In genomic region chr11:105181689-105182460, GRCm38 (mm10) we compare ENCODE assay signal across 8 mouse cellular contexts. TPM values are rescaled to one million over a fixed set of nuclear protein-coding genes. Genes with fewer than 3 reads are reported as not detected.
A peak's percentile ranks its signal among the peaks of the same experiment; 100 is the strongest.
DNase-seq lines count a peak whose midpoint lies in the region; ATAC-seq lines count a peak whose summit lies in the region.

No protein-coding gene starts in this region.

- H3K27me3 ChIP-seq in erythroblast, embryonic 14.5 days (ENCODE audit: control insufficient read depth) = no peaks in the 10 kb centered on the region
- no peaks in the 10 kb centered on the region for H3K27me3 ChIP-seq in heart, embryonic 14.5 days (ENCODE audit: control insufficient read depth, insufficient read depth, low read length)
- H3K27me3 ChIP-seq in neural tube, embryonic 15.5 days (replicated peaks) = no peaks in the 10 kb centered on the region

- peak overlapping the region; percentile 66 to 96 for H3K27ac ChIP-seq in heart, embryonic 14.5 days (replicated peaks in 1 of 2; ENCODE audit: control insufficient read depth in 1 of 2, insufficient read depth in 1 of 2, low read depth in 2 of 2, low read length in 2 of 2)
- H3K27ac ChIP-seq in neural tube, embryonic 15.5 days (replicated peaks) = peak overlapping the region; percentile 93

- peak overlapping the region; percentile 99 for H3K9ac ChIP-seq in heart, embryonic 14.5 days (ENCODE audit: low read length)
- H3K9ac ChIP-seq in neural tube, embryonic 15.5 days (replicated peaks) = peak overlapping the region; percentile 99

- peaks cover 60% of the 10 kb centered on the region for H3K36me3 ChIP-seq in erythroblast, embryonic 14.5 days (ENCODE audit: control insufficient read depth)
- peaks cover 29% of the 10 kb centered on the region for H3K36me3 ChIP-seq in heart, embryonic 14.5 days (ENCODE audit: control insufficient read depth, insufficient read depth, low read length)
- peaks cover 14% of the 10 kb centered on the region for H3K36me3 ChIP-seq in neural tube, embryonic 15.5 days

- DNase-seq in A20 (ENCODE audit: low read depth, low spot score) = peak; percentile 67
- peak; percentile 11 to 36 for DNase-seq in adrenal gland, postnatal 4 days (ENCODE audit: low spot score in 2 of 2)
- peak; percentile 71 for DNase-seq in kidney, postnatal 10 days
- DNase-seq in lung, adult 18-20 months = peak; percentile 29 to 32
- DNase-seq in testis, postnatal 14 days (ENCODE audit: low spot score) = peak; percentile 79

- H3K9me3 ChIP-seq in erythroblast, embryonic 14.5 days (ENCODE audit: control insufficient read depth, low read length) = no peaks in the 10 kb centered on the region
- no peaks in the 10 kb centered on the region for H3K9me3 ChIP-seq in heart, embryonic 14.5 days (ENCODE audit: control insufficient read depth, low read length)
- H3K9me3 ChIP-seq in neural tube, embryonic 15.5 days (replicated peaks) = no peaks in the 10 kb centered on the region

- H3K4me3 ChIP-seq in erythroblast, embryonic 14.5 days (replicated peaks) = peak overlapping the region; percentile 86
- H3K4me3 ChIP-seq in heart, embryonic 14.5 days (ENCODE audit: control insufficient read depth in 1 of 2, insufficient read depth in 1 of 2, low read depth in 1 of 2, low read length in 2 of 2) = peak overlapping the region; percentile 78 to 87
- peak overlapping the region; percentile 91 for H3K4me3 ChIP-seq in neural tube, embryonic 15.5 days (replicated peaks)

- peak overlapping the region; percentile 92 for H3K4me2 ChIP-seq in heart, embryonic 14.5 days (ENCODE audit: low read length)
- peak overlapping the region; percentile 83 for H3K4me2 ChIP-seq in neural tube, embryonic 15.5 days

- ATAC-seq in heart, embryonic 14.5 days (ENCODE audit: insufficient number of reproducible peaks, insufficient read depth, low FRiP score, low read depth) = peak; percentile 53
- ATAC-seq in neural tube, embryonic 15.5 days (ENCODE audit: low FRiP score) = peak; percentile 71; the same call in 1 of the 2 replicates

- 6% methylated on average over 56 of the region's 89 CpGs for WGBS in heart, embryonic 14.5 days
- 4% methylated on average over 78 of the region's 89 CpGs for WGBS in neural tube, embryonic 15.5 days

- H3K4me1 ChIP-seq in erythroblast, embryonic 14.5 days (ENCODE audit: control insufficient read depth) = peaks cover 55% of the 10 kb centered on the region
- H3K4me1 ChIP-seq in heart, embryonic 14.5 days (ENCODE audit: control insufficient read depth in 2 of 2, insufficient read depth in 2 of 2, low read length in 2 of 2) = peaks cover 3 to 23% of the 10 kb centered on the region in 2 experiments; a peak in 3 of 4 replicates
- peaks cover 27% of the 10 kb centered on the region for H3K4me1 ChIP-seq in neural tube, embryonic 15.5 days

RNA-seq across cellular contexts. Expression of gene Tlk2, which starts 3.3 kb away (rescaled TPM):
- 10 to 100 TPM; 62.8 to 67.2 TPM for total RNA-seq in adrenal gland, postnatal 4 days (2021)
- polyA plus RNA-seq in erythroblast, embryonic 14.5 days (2012) = 0.56 and 0.91 TPM in 2 replicates
- polyA plus RNA-seq in heart, embryonic 14.5 days (2014; fragmentation: Nextera tagmentation; extraction: Ambion mirVana) = 18.1 and 21.9 TPM in 2 replicates
- 18.6 and 20.6 TPM in 2 replicates for polyA plus RNA-seq in neural tube, embryonic 15.5 days (2015; fragmentation: Nextera tagmentation; extraction: Ambion mirVana)

RNA-seq across cellular contexts. Expression of gene Gm10842, which starts 35.2 kb away (rescaled TPM):
- total RNA-seq in adrenal gland, postnatal 4 days (2021) = not detected
- not detected in 2 replicates for polyA plus RNA-seq in erythroblast, embryonic 14.5 days (2012)
- not detected in 2 replicates for polyA plus RNA-seq in heart, embryonic 14.5 days (2014; fragmentation: Nextera tagmentation; extraction: Ambion mirVana)
- polyA plus RNA-seq in neural tube, embryonic 15.5 days (2015; fragmentation: Nextera tagmentation; extraction: Ambion mirVana) = not detected in 2 replicates

RNA-seq across cellular contexts. Expression of gene Mettl2, which starts 55.6 kb away (rescaled TPM):
- total RNA-seq in adrenal gland, postnatal 4 days (2021) = 10 to 100 TPM; 34.8 to 37.1 TPM
- polyA plus RNA-seq in erythroblast, embryonic 14.5 days (2012) = 0.31 and 0.35 TPM in 2 replicates
- 25.2 and 26.0 TPM in 2 replicates for polyA plus RNA-seq in heart, embryonic 14.5 days (2014; fragmentation: Nextera tagmentation; extraction: Ambion mirVana)
- polyA plus RNA-seq in neural tube, embryonic 15.5 days (2015; fragmentation: Nextera tagmentation; extraction: Ambion mirVana) = 30.0 and 35.1 TPM in 2 replicates

Comparison
In these comparisons a context has a peak if more than half of its experiments do, and no peak if none do; other contexts are left out.
1. Peak in every context shown above with its lines: DNase-seq, ATAC-seq, H3K4me3 ChIP-seq and H3K27ac ChIP-seq.
2. DNase-seq: peak in every context shown above with its lines; median percentile 79 in testis, postnatal 14 days; 71 in kidney, postnatal 10 days; 67 in A20; 30 in lung, adult 18-20 months; 24 in adrenal gland, postnatal 4 days.
3. RNA of gene Tlk2, which starts 3.3 kb away (polyA plus RNA-seq): 18.1 to 21.9 TPM in heart, embryonic 14.5 days and 18.6 to 20.6 TPM in neural tube, embryonic 15.5 days; 0.56 to 0.91 TPM in erythroblast, embryonic 14.5 days; every median in the first group is over 10 times any median in the second.
4. RNA of gene Mettl2, which starts 55.6 kb away (polyA plus RNA-seq): 30.0 to 35.1 TPM in neural tube, embryonic 15.5 days and 25.2 to 26.0 TPM in heart, embryonic 14.5 days; 0.31 to 0.35 TPM in erythroblast, embryonic 14.5 days; every median in the first group is over 10 times any median in the second.